Mouse (Mus musculus) MEL (cell line): ENCODE results near the gene Brdt. TPM values are rescaled to one million over a fixed set of nuclear protein-coding genes. Genes with fewer than 3 reads are reported as not detected.
A peak's percentile ranks its signal among the peaks of the same experiment; 100 is the strongest.

Experiments used
- DNase-seq: peaks from one replicate; pipeline ENCODE4 v3.0.0; 2011; ENCODE audit warnings: low read depth, low spot score
- H3K27ac ChIP-seq: 2 replicates; pipeline ENCODE4 v1.5.1; 2012; ENCODE audit warnings: low read depth, mild to moderate bottlenecking, control low read depth, low read length, moderate library complexity; ENCODE audit not compliant: control insufficient read depth
- H3K27me3 ChIP-seq, 2 experiments: fragments of 150-350 bp in 1 of 2; sonication (generic) in 1 of 2; 2 replicates each; pipeline ENCODE4 v1.6.1; 2012; ENCODE audit warnings: low read length in 2 of 2, mild to moderate bottlenecking in 2 of 2, improper control_type of control experiment in 1 of 2, moderate library complexity in 1 of 2; ENCODE audit not compliant: insufficient read depth in 2 of 2, control insufficient read depth in 1 of 2
- H3K36me3 ChIP-seq, 2 experiments: 2 replicates each; pipeline ENCODE4 v1.6.1; 2012 to 2014; ENCODE audit warnings: low read length in 2 of 2, improper control_type of control experiment in 1 of 2, inconsistent platforms in 1 of 2, mild to moderate bottlenecking in 1 of 2; ENCODE audit not compliant: insufficient read depth in 2 of 2, control insufficient read depth in 1 of 2
- H3K4me1 ChIP-seq, 2 experiments: fragments of 150-350 bp in 1 of 2; sonication (generic) in 1 of 2; 2 replicates each; pipeline ENCODE4 v1.6.1; 2012; ENCODE audit warnings: low read length in 2 of 2, improper control_type of control experiment in 1 of 2, mild to moderate bottlenecking in 1 of 2; ENCODE audit not compliant: insufficient read depth in 2 of 2, control insufficient read depth in 1 of 2
- H3K4me3 ChIP-seq, 2 experiments: fragments of 150-350 bp in 1 of 2; sonication (generic) in 1 of 2; 2 replicates each; pipeline ENCODE4 v1.5.1; 2012; ENCODE audit warnings: low read depth in 2 of 2, low read length in 2 of 2, mild to moderate bottlenecking in 2 of 2, moderate library complexity in 2 of 2, control low read depth in 1 of 2, improper control_type of control experiment in 1 of 2; ENCODE audit not compliant: control insufficient read depth in 1 of 2, insufficient read depth in 1 of 2
- H3K79me2 ChIP-seq: 2 replicates; pipeline ENCODE4 v1.6.1; 2012; ENCODE audit warnings: mild to moderate bottlenecking, low read length, moderate library complexity; ENCODE audit not compliant: control insufficient read depth, poor library complexity, insufficient read depth
- H3K9ac ChIP-seq: 2 replicates; pipeline ENCODE4 v1.6.1; 2012; ENCODE audit warnings: low read depth, mild to moderate bottlenecking, control low read depth, low read length, moderate library complexity; ENCODE audit not compliant: control insufficient read depth, poor library complexity, severe bottlenecking
- H3K9me3 ChIP-seq: fragments of 150-350 bp; sonication (generic); replicated peaks from 2 replicates; pipeline ENCODE4 v1.6.1; 2012; ENCODE audit warnings: mild to moderate bottlenecking, low read length, improper control_type of control experiment, moderate library complexity; ENCODE audit not compliant: insufficient read depth
- BHLHE40 ChIP-seq: IDR thresholded peaks from 2 replicates; pipeline ENCODE4 v1.6.1; 2012; ENCODE audit warnings: low read depth, mild to moderate bottlenecking, inconsistent platforms, low read length, improper control_type of control experiment, borderline replicate concordance
- CHD1 ChIP-seq: IDR thresholded peaks from 2 replicates; pipeline ENCODE4 v1.6.1; 2012; ENCODE audit warnings: low read depth, mild to moderate bottlenecking, inconsistent platforms, low read length, improper control_type of control experiment
- CHD2 ChIP-seq: IDR thresholded peaks from 2 replicates; pipeline ENCODE4 v1.6.1; 2011; ENCODE audit warnings: low read length, improper control_type of control experiment
- CTCF ChIP-seq, 3 experiments: IDR thresholded peaks in 2 of 3; conservative IDR thresholded peaks in 1 of 3; 2 replicates each; pipeline ENCODE4 v1.5.1; 2011 to 2012; ENCODE audit warnings: low read length in 3 of 3, low read depth in 2 of 3, mild to moderate bottlenecking in 2 of 3, improper control_type of control experiment in 1 of 3, inconsistent platforms in 1 of 3, mixed read lengths in 1 of 3, moderate library complexity in 1 of 3; ENCODE audit not compliant: control insufficient read depth in 1 of 3, insufficient read depth in 1 of 3, poor library complexity in 1 of 3, severe bottlenecking in 1 of 3
- ELF1 ChIP-seq: IDR thresholded peaks from 2 replicates; pipeline ENCODE4 v1.6.1; 2014; ENCODE audit warnings: low read depth, mild to moderate bottlenecking, inconsistent platforms, low read length, improper control_type of control experiment, moderate library complexity
- ETS1 ChIP-seq: IDR thresholded peaks from 2 replicates; pipeline ENCODE4 v1.6.1; 2012; ENCODE audit warnings: low read depth, mild to moderate bottlenecking, inconsistent platforms, low read length, improper control_type of control experiment, moderate library complexity
- GABPA ChIP-seq: IDR thresholded peaks from 2 replicates; pipeline ENCODE4 v1.6.1; 2012; ENCODE audit warnings: low read depth, mild to moderate bottlenecking, inconsistent platforms, low read length, improper control_type of control experiment, moderate library complexity
- HCFC1 ChIP-seq: IDR thresholded peaks from 2 replicates; pipeline ENCODE4 v1.6.1; 2012; ENCODE audit warnings: low read depth, mild to moderate bottlenecking, inconsistent platforms, low read length, improper control_type of control experiment, moderate library complexity
- JUND ChIP-seq: IDR thresholded peaks from 2 replicates; pipeline ENCODE4 v1.6.1; 2011; ENCODE audit warnings: low read depth, mild to moderate bottlenecking, improper control_type of control experiment, low read length
- KAT2A ChIP-seq: conservative IDR thresholded peaks from 2 replicates; pipeline ENCODE4 v1.6.1; 2012; ENCODE audit warnings: low read depth, low read length, improper control_type of control experiment, inconsistent platforms
- MAFK ChIP-seq: IDR thresholded peaks from 2 replicates; pipeline ENCODE4 v1.6.1; 2011; ENCODE audit warnings: low read depth, mild to moderate bottlenecking, low read length, improper control_type of control experiment, borderline replicate concordance
- MAX ChIP-seq: IDR thresholded peaks from 2 replicates; pipeline ENCODE4 v1.6.1; 2011; ENCODE audit warnings: low read length, improper control_type of control experiment
- MAZ ChIP-seq: IDR thresholded peaks from 2 replicates; pipeline ENCODE4 v1.6.1; 2012; ENCODE audit warnings: low read depth, mild to moderate bottlenecking, inconsistent platforms, low read length, improper control_type of control experiment
- MYB ChIP-seq: IDR thresholded peaks from 2 replicates; pipeline ENCODE4 v1.6.1; 2011; ENCODE audit warnings: mild to moderate bottlenecking, low read depth, low read length, improper control_type of control experiment
- NELFE ChIP-seq: IDR thresholded peaks from 2 replicates; pipeline ENCODE4 v1.6.1; 2011; ENCODE audit warnings: low read depth, low read length, improper control_type of control experiment
- POLR2A ChIP-seq, 2 experiments: IDR thresholded peaks; 2 replicates each; pipeline ENCODE4 v1.6.1; 2011 to 2012; ENCODE audit warnings: low read length in 2 of 2, mild to moderate bottlenecking in 2 of 2, control low read depth in 1 of 2, improper control_type of control experiment in 1 of 2, low read depth in 1 of 2, moderate library complexity in 1 of 2; ENCODE audit not compliant: control insufficient read depth in 1 of 2, insufficient read depth in 1 of 2, poor library complexity in 1 of 2
- POLR2AphosphoS2 ChIP-seq: IDR thresholded peaks from 2 replicates; pipeline ENCODE4 v1.6.1; 2011; ENCODE audit warnings: low read length, improper control_type of control experiment
- RAD21 ChIP-seq: IDR thresholded peaks from 2 replicates; pipeline ENCODE4 v1.6.1; 2011; ENCODE audit warnings: mild to moderate bottlenecking, low read depth, low read length, improper control_type of control experiment
- RCOR1 ChIP-seq: IDR thresholded peaks from 2 replicates; pipeline ENCODE4 v1.6.1; 2012; ENCODE audit warnings: low read depth, mild to moderate bottlenecking, inconsistent platforms, low read length, improper control_type of control experiment
- SIN3A ChIP-seq: IDR thresholded peaks from 2 replicates; pipeline ENCODE4 v1.6.1; 2012; ENCODE audit warnings: low read length, improper control_type of control experiment, inconsistent platforms
- SMC3 ChIP-seq: IDR thresholded peaks from 2 replicates; pipeline ENCODE4 v1.6.1; 2011; ENCODE audit warnings: low read depth, low read length, improper control_type of control experiment
- TCF12 ChIP-seq: IDR thresholded peaks from 2 replicates; pipeline ENCODE4 v1.6.1; 2014; ENCODE audit warnings: low read depth, mild to moderate bottlenecking, inconsistent platforms, low read length, improper control_type of control experiment, moderate library complexity
- ZC3H11A ChIP-seq: IDR thresholded peaks from 2 replicates; pipeline ENCODE4 v1.6.1; 2012; ENCODE audit warnings: low read depth, mild to moderate bottlenecking, inconsistent platforms, low read length, improper control_type of control experiment
- polyA plus RNA-seq, 2 experiments: library from polyadenylated mRNA; stranded (reverse) in 1 of 2; unstranded in 1 of 2; fragments of >175 nt in 1 of 2; fragments of >200 nt in 1 of 2; gene quantifications; 2 replicates each; pipeline versions ENCODE4 v1.2.1 to v1.2.4; 2012; ENCODE audit warnings: low replicate concordance in 2 of 2, low read depth in 1 of 2; ENCODE audit not compliant: insufficient read length in 2 of 2, insufficient read depth in 1 of 2, missing spikeins in 1 of 2
- total RNA-seq: library from RNA; depleted of rRNA; stranded (reverse); fragments of 300-350 nt; gene quantifications from 2 replicates; pipeline ENCODE4 v1.2.3, GENCODE M21; 2012

Gene Brdt
- total and polyA plus RNA-seq, 3 experiments, result 10.3 to 16.7 TPM; not detected in 1

DNA sequence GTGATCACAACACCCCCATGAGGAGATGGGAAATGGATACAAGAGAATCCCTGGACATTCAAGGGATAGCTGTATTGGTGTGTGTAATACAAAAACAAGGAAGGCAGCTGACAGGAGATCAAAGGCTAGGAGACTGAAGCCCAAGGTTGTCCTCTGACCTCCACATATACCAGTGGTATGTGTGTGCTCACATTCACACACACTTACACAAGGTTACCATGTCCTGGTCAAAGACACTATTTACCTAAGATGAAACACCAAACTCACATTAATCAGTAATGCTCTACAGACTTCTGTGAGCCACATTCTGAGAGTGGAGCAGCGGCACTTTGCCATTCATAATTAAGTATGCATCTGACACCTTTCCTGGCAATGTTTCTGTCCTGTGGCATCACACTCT lies 79.3 kb downstream of the Brdt start:
- Histone ChIP-seq H3K9ac (no peak overlapping the region), H3K79me2 (no peaks in the 10 kb centered on the region), H3K4me1 (no peaks in the 10 kb centered on the region), H3K36me3 (no peaks in the 10 kb centered on the region), H3K4me3 (no peak overlapping the region), H3K27me3 (no peaks in the 10 kb centered on the region), H3K27ac (no peak overlapping the region), H3K9me3 (no peaks in the 10 kb centered on the region)
- TF ChIP-seq MYB (no peak), RCOR1 (no peak), MAX (no peak), KAT2A (no peak), HCFC1 (no peak), JUND (no peak), CHD1 (no peak), SIN3A (no peak), TCF12 (no peak), POLR2A (IDR thresholded peaks at IDR 0.05; ENCODE audit: control insufficient read depth in 1 of 2, insufficient read depth in 1 of 2, low read depth in 1 of 2, low read length in 2 of 2, poor library complexity in 1 of 2) (no peak), MAFK (no peak), CHD2 (no peak)
- DNase-seq, result no peak

- TF ChIP-seq SMC3, result no peak
- TF ChIP-seq GABPA, result no peak
- TF ChIP-seq POLR2AphosphoS2, result no peak
- TF ChIP-seq, all 39 proteins: peak for 0
Observed at GRCm38 (mm10) chr5:107411326-107411725, 80.4 kb downstream of the Brdt start.

GRCm38 (mm10) chr5:107412285-107412684 lies 81.3 kb downstream of the Brdt start:
- no peaks in the 10 kb centered on the region for H3K27me3 ChIP-seq
- TF ChIP-seq RAD21 (peak; percentile 63), CTCF (IDR thresholded peaks at IDR 0.05 in 2 of 3, conservative IDR thresholded peaks at IDR 0.05 in 1 of 3; ENCODE audit: control insufficient read depth in 1 of 3, insufficient read depth in 1 of 3, low read depth in 2 of 3, low read length in 3 of 3, poor library complexity in 1 of 3, severe bottlenecking in 1 of 3) (peak in 2 of 3 experiments; percentile 33 to 49; a peak in 5 of 6 replicates), HCFC1 (no peak), ZC3H11A (peak; percentile 47; the same call in 1 of the 2 replicates), SMC3 (peak; percentile 48), MAZ (no peak), ETS1 (no peak), ELF1 (no peak), BHLHE40 (no peak), NELFE (no peak), RCOR1 (no peak)
- TF ChIP-seq, all 39 proteins: peak for 4
- Histone ChIP-seq H3K27ac (no peak overlapping the region), H3K4me1 (no peaks in the 10 kb centered on the region), H3K9ac (no peak overlapping the region), H3K9me3 (no peaks in the 10 kb centered on the region), H3K4me3 (no peak overlapping the region), H3K79me2 (no peaks in the 10 kb centered on the region), H3K36me3 (no peaks in the 10 kb centered on the region)
- DNase-seq, result peak; percentile 33

More at GRCm38 (mm10) chr5:107411326-107411725, 80.4 kb downstream of the Brdt start:
- H3K4me3 ChIP-seq, result no peak overlapping the region
- no peak overlapping the region for H3K27ac ChIP-seq
- H3K4me1 ChIP-seq, result no peaks in the 10 kb centered on the region
- no peaks in the 10 kb centered on the region for H3K36me3 ChIP-seq
- no peaks in the 10 kb centered on the region for H3K9me3 ChIP-seq
- H3K79me2 ChIP-seq, result no peaks in the 10 kb centered on the region
- no peaks in the 10 kb centered on the region for H3K27me3 ChIP-seq
- no peak for DNase-seq
- H3K9ac ChIP-seq, result no peak overlapping the region
